Mouse (Mus musculus) kidney, embryonic 15.5 days (tissue): ENCODE results near the gene Trim2. TPM values are rescaled to one million over a fixed set of nuclear protein-coding genes. Genes with fewer than 3 reads are reported as not detected.

Experiments
- ATAC-seq: fragments of 200-750 bp; cut with Nextera tagmentation; replicated peaks from 2 replicates; pipeline ENCODE4 v1.8.0; 2017; ENCODE audit warnings: moderate TSS enrichment; ENCODE audit not compliant: low FRiP score
- H3K27ac ChIP-seq: fragments of 300-500 bp; sonication (generic); 2 replicates; pipeline ENCODE4 v1.5.1; 2015; ENCODE audit warnings: mild to moderate bottlenecking, inconsistent platforms
- H3K27me3 ChIP-seq: fragments of 300-500 bp; sonication (generic); 2 replicates; pipeline ENCODE4 v1.6.1; 2015; ENCODE audit warnings: inconsistent platforms
- H3K36me3 ChIP-seq: fragments of 300-500 bp; sonication (generic); 2 replicates; pipeline ENCODE4 v1.6.1; 2015; ENCODE audit warnings: inconsistent platforms
- H3K4me1 ChIP-seq: fragments of 300-500 bp; sonication (generic); 2 replicates; pipeline ENCODE4 v1.6.1; 2015; ENCODE audit warnings: inconsistent platforms
- H3K4me2 ChIP-seq: fragments of 300-500 bp; sonication (generic); 2 replicates; pipeline ENCODE4 v1.6.1; 2015; ENCODE audit warnings: moderate library complexity, mild to moderate bottlenecking, inconsistent platforms
- H3K4me3 ChIP-seq: fragments of 300-500 bp; sonication (generic); replicated peaks from 2 replicates; pipeline ENCODE4 v1.5.1; 2015; ENCODE audit warnings: mild to moderate bottlenecking, inconsistent platforms
- H3K9ac ChIP-seq: fragments of 300-500 bp; sonication (generic); 2 replicates; pipeline ENCODE4 v1.6.1; 2015; ENCODE audit warnings: mild to moderate bottlenecking, inconsistent platforms
- H3K9me3 ChIP-seq: fragments of 300-500 bp; sonication (generic); replicated peaks from 2 replicates; pipeline ENCODE4 v1.6.1; 2016; ENCODE audit warnings: inconsistent platforms
- WGBS: fragments of 180-500 bp; shearing (Covaris S2); methylation state at CpG from one replicate; pipeline ENCODE4 v1.1.7; 2015; ENCODE audit warnings: mixed read lengths; 5-methylcytosine and 5-hydroxymethylcytosine counted together
- polyA plus RNA-seq: library from polyadenylated mRNA; unstranded; fragments of >200 nt; fragmentation: Nextera tagmentation; extraction: Ambion mirVana; gene quantifications from 2 replicates; pipeline ENCODE4 v1.2.1, GENCODE M21; 2015

Gene Trim2
- polyA plus RNA-seq, 1 experiment from 2014 or later: 27.8 TPM

GRCm38 (mm10) chr3:84301674-84302073 lies 5.0 kb downstream of the Trim2 start:
- WGBS: 90% methylated on average over 4 of the region's 4 CpGs
- ATAC-seq: no peak
- H3K4me2 ChIP-seq: no peak overlapping the region

GRCm38 (mm10) chr3:84298186-84298585 lies 8.5 kb downstream of the Trim2 start:
- Histone ChIP-seq H3K27ac (no peak overlapping the region), H3K4me2 (no peak overlapping the region), H3K9me3 (no peaks in the 10 kb centered on the region), H3K27me3 (peaks cover 2% of the 10 kb centered on the region), H3K4me3 (no peak overlapping the region), H3K9ac (no peak overlapping the region), H3K4me1 (peaks cover 16% of the 10 kb centered on the region), H3K36me3 (no peaks in the 10 kb centered on the region)
- WGBS: 79% methylated on average over 3 of the region's 3 CpGs
- ATAC-seq: no peak

More at GRCm38 (mm10) chr3:84301674-84302073, 5.0 kb downstream of the Trim2 start:
- no peak overlapping the region for H3K27ac ChIP-seq
- peaks cover 20% of the 10 kb centered on the region for H3K4me1 ChIP-seq
- H3K9me3 ChIP-seq: no peaks in the 10 kb centered on the region
- H3K36me3 ChIP-seq: no peaks in the 10 kb centered on the region
- no peak overlapping the region for H3K4me3 ChIP-seq
- peaks cover 36% of the 10 kb centered on the region for H3K27me3 ChIP-seq
- no peak overlapping the region for H3K9ac ChIP-seq

GRCm38 (mm10) chr3:84296676-84297075 lies 10.0 kb downstream of the Trim2 start:
- Histone ChIP-seq H3K9me3 (no peaks in the 10 kb centered on the region), H3K4me1 (peaks cover 16% of the 10 kb centered on the region), H3K27me3 (no peaks in the 10 kb centered on the region), H3K36me3 (no peaks in the 10 kb centered on the region), H3K27ac (no peak overlapping the region), H3K4me2 (no peak overlapping the region), H3K4me3 (no peak overlapping the region), H3K9ac (no peak overlapping the region)
- ATAC-seq: no peak
- WGBS: 50% methylated on average over 2 of the region's 2 CpGs

- Histone ChIP-seq H3K4me3 (no peak overlapping the region), H3K4me2 (no peak overlapping the region), H3K36me3 (no peaks in the 10 kb centered on the region), H3K27me3 (no peaks in the 10 kb centered on the region), H3K9ac (no peak overlapping the region), H3K4me1 (peaks cover 16% of the 10 kb centered on the region), H3K9me3 (no peaks in the 10 kb centered on the region), H3K27ac (peak overlapping the region; percentile 79)
- 0 out of 2 replicates have a peak, but pooled peaks have one; percentile 66 for ATAC-seq
- 61% methylated on average over 9 of the region's 9 CpGs for WGBS
Observed at GRCm38 (mm10) chr3:84294734-84295133, 11.9 kb downstream of the Trim2 start.

GRCm38 (mm10) chr3:84293666-84294595 lies 12.7 kb downstream of the Trim2 start:
- H3K36me3 ChIP-seq: no peaks in the 10 kb centered on the region
- H3K9me3 ChIP-seq: no peaks in the 10 kb centered on the region
- H3K4me1 ChIP-seq: peaks cover 16% of the 10 kb centered on the region
- 73% methylated on average over 13 of the region's 13 CpGs for WGBS
- 0 out of 2 replicates have a peak, but pooled peaks have one; percentile 15 for ATAC-seq
- H3K27me3 ChIP-seq: no peaks in the 10 kb centered on the region
- H3K9ac ChIP-seq: no peak overlapping the region
- H3K4me3 ChIP-seq: no peak overlapping the region
- peak overlapping the region; percentile 79 for H3K27ac ChIP-seq
- peak overlapping the region; percentile 16; the same call in 1 of the 2 replicates for H3K4me2 ChIP-seq

GRCm38 (mm10) chr3:84292238-84292637 lies 14.4 kb downstream of the Trim2 start:
- Histone ChIP-seq H3K27me3 (no peaks in the 10 kb centered on the region), H3K9me3 (no peaks in the 10 kb centered on the region), H3K4me1 (peaks cover 16% of the 10 kb centered on the region), H3K9ac (no peak overlapping the region), H3K4me2 (no peak overlapping the region), H3K36me3 (no peaks in the 10 kb centered on the region), H3K4me3 (no peak overlapping the region), H3K27ac (no peak overlapping the region)
- WGBS: 91% methylated on average over 5 of the region's 5 CpGs
- ATAC-seq: no peak

GRCm38 (mm10) chr3:84288931-84289330 lies 17.7 kb downstream of the Trim2 start:
- ATAC-seq: no peak
- no peak overlapping the region for H3K27ac ChIP-seq
- no peak overlapping the region for H3K9ac ChIP-seq
- no peaks in the 10 kb centered on the region for H3K9me3 ChIP-seq
- H3K36me3 ChIP-seq: no peaks in the 10 kb centered on the region
- H3K4me1 ChIP-seq: peaks cover 16% of the 10 kb centered on the region
- no peaks in the 10 kb centered on the region for H3K27me3 ChIP-seq
- H3K4me2 ChIP-seq: no peak overlapping the region
- H3K4me3 ChIP-seq: no peak overlapping the region
- WGBS: 86% methylated on average over 4 of the region's 4 CpGs

GRCm38 (mm10) chr3:84287256-84287655 lies 19.4 kb downstream of the Trim2 start:
- H3K36me3 ChIP-seq: no peaks in the 10 kb centered on the region
- H3K27me3 ChIP-seq: no peaks in the 10 kb centered on the region
- no peak for ATAC-seq
- no peak overlapping the region for H3K27ac ChIP-seq
- H3K4me2 ChIP-seq: no peak overlapping the region
- peaks cover 29% of the 10 kb centered on the region for H3K4me1 ChIP-seq
- no peak overlapping the region for H3K4me3 ChIP-seq
- WGBS: 82% methylated on average over 3 of the region's 3 CpGs
- H3K9ac ChIP-seq: no peak overlapping the region
- no peaks in the 10 kb centered on the region for H3K9me3 ChIP-seq

GRCm38 (mm10) chr3:84286311-84286710 lies 20.4 kb downstream of the Trim2 start:
- H3K27ac ChIP-seq: no peak overlapping the region
- H3K4me1 ChIP-seq: peaks cover 38% of the 10 kb centered on the region
- H3K27me3 ChIP-seq: no peaks in the 10 kb centered on the region
- H3K9ac ChIP-seq: no peak overlapping the region
- WGBS: 69% methylated on average over 5 of the region's 5 CpGs
- ATAC-seq: no peak
- no peak overlapping the region for H3K4me3 ChIP-seq
- H3K36me3 ChIP-seq: no peaks in the 10 kb centered on the region
- H3K4me2 ChIP-seq: no peak overlapping the region
- no peaks in the 10 kb centered on the region for H3K9me3 ChIP-seq

GRCm38 (mm10) chr3:84284796-84285195 lies 21.9 kb downstream of the Trim2 start:
- WGBS: 89% methylated on average over 3 of the region's 3 CpGs
- Histone ChIP-seq H3K4me3 (no peak overlapping the region), H3K9ac (no peak overlapping the region), H3K9me3 (no peaks in the 10 kb centered on the region), H3K27ac (no peak overlapping the region), H3K4me2 (no peak overlapping the region), H3K36me3 (no peaks in the 10 kb centered on the region), H3K4me1 (peaks cover 47% of the 10 kb centered on the region), H3K27me3 (no peaks in the 10 kb centered on the region)
- ATAC-seq: no peak

GRCm38 (mm10) chr3:84283524-84283923 lies 23.2 kb downstream of the Trim2 start:
- Histone ChIP-seq H3K27me3 (no peaks in the 10 kb centered on the region), H3K4me2 (peak overlapping the region; percentile 4; the same call in 1 of the 2 replicates), H3K9me3 (no peaks in the 10 kb centered on the region), H3K4me3 (no peak overlapping the region), H3K9ac (no peak overlapping the region), H3K4me1 (peaks cover 47% of the 10 kb centered on the region), H3K36me3 (no peaks in the 10 kb centered on the region), H3K27ac (peak overlapping the region; percentile 83)
- peak; percentile 86 for ATAC-seq
- 54% methylated on average over 8 of the region's 8 CpGs for WGBS

- Histone ChIP-seq H3K27ac (0 out of 2 replicates have a peak overlapping the region, but pooled peaks have one; percentile 83), H3K4me2 (peak overlapping the region; percentile 15; the same call in 1 of the 2 replicates), H3K27me3 (no peaks in the 10 kb centered on the region), H3K9ac (no peak overlapping the region), H3K4me1 (peaks cover 47% of the 10 kb centered on the region), H3K36me3 (no peaks in the 10 kb centered on the region), H3K9me3 (no peaks in the 10 kb centered on the region), H3K4me3 (no peak overlapping the region)
- 20% methylated on average over 10 of the region's 10 CpGs for WGBS
- ATAC-seq: peak; percentile 34; the same call in 1 of the 2 replicates
Observed at GRCm38 (mm10) chr3:84281936-84282371, 24.7 kb downstream of the Trim2 start.
